Mouse (Mus musculus): ENCODE measurements around the gene Car12.
A peak's percentile ranks its signal among the peaks of the same experiment; 100 is the strongest.

The Car12 gene

GRCm38 (mm10) chr9:66713135-66714021 lies at the start of gene Car12:
Gene Car12, plus strand, starts transcription at chr9:66713686.
- DNase-seq, result no peak

- no peak for DNase-seq
Measured at GRCm38 (mm10) chr9:66663764-66664163, 49.7 kb upstream of the Car12 start.

- DNase-seq, result no peak
Measured at GRCm38 (mm10) chr9:66664561-66664960, 48.9 kb upstream of the Car12 start.

- DNase-seq, result no peak
Measured at GRCm38 (mm10) chr9:66666153-66666552, 47.3 kb upstream of the Car12 start.

GRCm38 (mm10) chr9:66667046-66667445 lies 46.4 kb upstream of the Car12 start:
- no peak for DNase-seq

- no peak for DNase-seq
Measured at GRCm38 (mm10) chr9:66667868-66668267, 45.6 kb upstream of the Car12 start.

GRCm38 (mm10) chr9:66669561-66670078 lies 43.9 kb upstream of the Car12 start:
- no peak for DNase-seq

- no peak for DNase-seq
Measured at GRCm38 (mm10) chr9:66673771-66674170, 39.7 kb upstream of the Car12 start.

- no peak for DNase-seq
Measured at GRCm38 (mm10) chr9:66675566-66675965, 37.9 kb upstream of the Car12 start.

GRCm38 (mm10) chr9:66680102-66680501 lies 33.4 kb upstream of the Car12 start:
- no peak for DNase-seq

- no peak for DNase-seq
Measured at GRCm38 (mm10) chr9:66682822-66683221, 30.7 kb upstream of the Car12 start.

- DNase-seq, result no peak
Measured at GRCm38 (mm10) chr9:66685730-66686129, 27.8 kb upstream of the Car12 start.

- no peak for DNase-seq
Measured at GRCm38 (mm10) chr9:66687713-66688112, 25.8 kb upstream of the Car12 start.

GRCm38 (mm10) chr9:66691683-66692305 lies 21.7 kb upstream of the Car12 start:
- no peak for DNase-seq

- DNase-seq, result no peak
Measured at GRCm38 (mm10) chr9:66697355-66698140, 15.9 kb upstream of the Car12 start.

GRCm38 (mm10) chr9:66699748-66700147 lies 13.7 kb upstream of the Car12 start:
- DNase-seq, result no peak

- no peak for DNase-seq
Measured at GRCm38 (mm10) chr9:66703002-66703401, 10.5 kb upstream of the Car12 start.

- no peak for DNase-seq
Measured at GRCm38 (mm10) chr9:66705354-66705753, 8.1 kb upstream of the Car12 start.

- DNase-seq, result peak; percentile 32
Measured at GRCm38 (mm10) chr9:66705766-66706165, 7.7 kb upstream of the Car12 start.

GRCm38 (mm10) chr9:66708054-66708772 lies 5.3 kb upstream of the Car12 start:
- no peak for DNase-seq

- DNase-seq, result no peak
Measured at GRCm38 (mm10) chr9:66708816-66709555, 4.5 kb upstream of the Car12 start.

- DNase-seq, result no peak
Measured at GRCm38 (mm10) chr9:66710626-66711025, 2.9 kb upstream of the Car12 start.

All from right cerebral cortex, postnatal 4 days (tissue).